Mouse (Mus musculus) MEL-GATA-1-ER (cell line): Measurements from ENCODE around the gene Clba1.
A peak's percentile ranks its signal among the peaks of the same experiment; 100 is the strongest.

Experiments used
- DNase-seq: peaks from one replicate; pipeline ENCODE4 v3.0.0-alpha.2; 2012; ENCODE audit warnings: low read depth; ENCODE audit errors: extremely low read depth

Gene Clba1

DNA sequence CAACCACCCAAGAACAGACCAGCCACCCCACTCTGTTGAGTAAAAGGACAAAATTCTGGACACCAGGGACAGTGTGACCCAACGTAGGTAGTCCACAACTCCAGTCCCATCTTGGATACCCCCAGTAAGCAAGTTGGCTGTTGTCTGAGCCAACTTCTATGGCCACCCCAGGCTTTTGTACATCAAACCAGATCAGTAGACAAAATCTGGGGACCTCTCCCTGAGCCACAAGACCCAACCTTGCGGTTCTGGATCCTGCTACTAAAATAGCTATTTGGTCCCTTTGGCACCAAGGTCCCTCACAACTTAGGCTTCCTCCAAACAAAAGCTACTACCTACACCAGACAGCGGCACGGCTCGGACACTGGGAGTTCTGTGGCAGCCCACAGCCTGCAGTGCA is 13.7 kb upstream of the Clba1 start:
- DNase-seq: no peak

DNA sequence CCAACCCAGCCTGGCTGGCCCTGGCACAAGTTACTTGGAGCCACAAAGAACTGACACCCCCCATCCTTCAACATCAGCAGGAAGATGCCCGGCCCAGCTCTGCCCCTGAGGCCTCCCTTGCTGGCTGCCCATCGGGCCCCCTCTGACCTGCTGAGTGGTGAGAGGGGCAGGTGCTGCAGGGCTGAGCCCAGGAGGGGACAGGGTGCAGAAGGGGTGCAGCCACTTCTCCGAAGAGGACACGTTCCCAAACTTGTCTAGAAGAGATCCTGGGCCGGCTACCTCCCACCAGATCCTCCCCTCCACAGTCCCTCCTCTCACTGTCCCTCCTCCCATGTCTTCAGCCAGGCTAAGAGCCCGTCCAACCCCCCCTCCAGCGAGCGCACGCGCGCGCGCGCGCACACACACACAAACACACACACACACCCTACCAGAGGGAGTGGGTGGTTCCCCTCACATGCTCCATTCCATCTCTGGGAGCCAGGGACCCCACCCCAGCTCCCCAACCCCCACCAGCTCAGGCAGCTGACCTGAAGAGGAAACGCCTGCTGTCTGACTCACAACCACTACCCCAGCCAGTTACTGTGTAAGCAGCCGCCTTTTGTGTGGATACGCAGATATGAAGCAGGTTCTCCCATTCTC is 13.2 kb upstream of the Clba1 start:
- peak; percentile 63 for DNase-seq

DNA sequence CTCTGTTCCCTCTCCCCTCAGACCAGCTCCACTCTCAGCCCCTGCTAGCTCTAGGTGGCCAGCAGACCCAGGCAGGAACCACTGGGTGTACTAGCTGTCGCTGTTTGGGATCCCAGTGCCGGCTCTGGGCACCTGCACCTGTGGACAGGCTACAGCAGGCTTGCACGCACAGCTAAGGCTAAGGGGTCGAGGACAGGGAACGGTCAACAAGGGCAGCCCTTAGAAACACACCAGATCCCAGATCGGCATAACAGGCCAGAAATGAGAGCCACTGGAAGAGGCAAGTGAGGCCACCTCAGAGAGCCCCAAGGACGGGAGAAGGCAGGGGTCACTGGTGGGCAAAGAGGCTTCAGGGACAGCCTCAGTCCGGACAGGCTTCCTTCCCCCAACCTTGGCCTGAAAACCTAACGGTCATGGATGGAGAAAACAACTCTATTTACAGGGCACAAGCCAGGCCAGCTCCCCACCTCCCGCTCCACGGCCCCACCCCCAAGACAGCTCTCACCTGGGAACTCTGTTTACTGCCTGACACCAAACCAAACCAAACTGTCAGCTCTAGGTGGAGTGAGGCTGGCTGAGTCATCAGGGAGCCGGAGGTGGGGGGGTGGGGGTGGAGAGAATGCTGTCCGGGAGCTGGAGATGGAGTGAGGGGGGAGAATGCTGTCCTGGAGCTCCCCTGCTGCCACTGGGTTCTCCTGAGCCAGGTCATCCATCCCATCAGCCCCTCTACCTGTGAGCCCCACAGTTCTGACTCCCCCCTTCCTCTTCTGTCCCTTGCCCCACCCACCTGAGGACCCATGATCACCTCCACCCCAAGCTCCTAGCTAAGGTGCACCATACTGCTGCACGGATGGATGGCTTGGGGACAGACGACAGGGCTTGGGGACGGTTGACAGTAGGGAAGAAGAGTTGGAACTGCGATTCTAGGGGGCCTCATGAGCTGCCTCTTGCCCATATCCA is 11.9 kb upstream of the Clba1 start:
- DNase-seq: no peak

DNA sequence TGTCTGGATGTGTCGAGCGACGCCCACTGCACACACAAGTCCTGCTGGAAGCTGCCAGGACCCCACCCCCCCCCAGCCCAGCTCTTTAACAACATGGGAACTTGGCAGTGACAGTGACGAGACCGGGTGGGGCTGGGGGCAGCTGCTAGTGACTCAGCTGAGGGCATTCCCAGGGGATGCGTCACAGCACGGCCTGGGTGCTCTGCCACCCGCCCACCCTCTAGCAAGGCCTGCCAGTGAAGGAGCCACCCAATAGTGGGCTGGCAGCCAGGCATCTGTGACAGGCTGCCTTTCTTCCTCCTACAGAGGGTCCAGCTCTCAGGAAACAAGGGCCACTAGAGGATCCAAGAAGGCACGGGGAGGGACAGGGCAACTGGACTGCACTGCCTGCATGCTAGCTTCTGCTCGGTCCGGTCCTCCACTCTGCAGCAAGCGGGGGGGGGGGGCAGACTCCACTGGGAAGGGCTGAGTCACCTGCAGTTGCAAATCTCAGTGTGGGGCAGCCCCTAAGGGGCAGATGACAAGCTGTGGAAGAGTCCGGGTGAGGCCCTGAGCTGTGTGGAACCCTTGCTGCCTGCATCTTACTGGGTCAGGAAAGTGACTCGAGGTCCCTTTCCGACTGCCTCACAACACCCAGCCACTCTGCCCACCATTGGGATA is 10.9 kb upstream of the Clba1 start:
- no peak for DNase-seq

DNA sequence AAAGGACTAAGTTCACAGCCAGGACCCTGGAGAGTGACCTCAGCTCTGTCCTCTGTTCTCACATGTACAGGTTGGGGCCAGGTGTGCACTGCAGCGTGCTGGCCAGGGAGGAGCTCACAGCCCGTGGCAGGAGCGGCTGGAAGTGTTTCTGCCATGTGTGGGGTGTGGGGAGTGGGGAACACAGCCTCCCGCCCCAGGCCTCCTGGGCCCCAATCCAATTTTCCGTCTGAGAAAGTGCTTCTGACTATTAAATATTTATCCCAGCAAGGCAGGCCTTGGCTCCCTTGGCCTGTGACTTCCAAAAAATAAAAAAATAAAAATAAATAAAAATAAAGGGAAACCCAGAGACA is 10.4 kb upstream of the Clba1 start:
- no peak for DNase-seq

DNA sequence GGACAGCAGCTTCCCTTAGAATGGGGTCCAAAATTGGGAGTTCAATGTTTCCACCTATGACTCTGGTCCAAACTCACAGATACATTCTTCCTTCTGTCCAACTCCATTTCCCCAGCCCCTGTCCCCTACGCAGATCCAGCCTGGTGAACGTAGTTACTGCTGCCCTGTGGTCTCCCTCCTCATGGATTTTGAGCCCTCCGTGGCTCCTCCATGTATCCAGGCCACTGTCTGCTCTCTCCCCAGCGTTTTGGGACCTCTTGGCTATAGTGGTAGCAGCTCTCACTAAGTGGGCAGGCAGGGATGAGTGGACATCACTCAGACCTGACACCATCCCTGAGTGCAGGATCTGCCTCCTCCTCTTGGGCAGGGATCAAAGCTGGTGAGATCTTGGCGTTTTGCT is 10.0 kb upstream of the Clba1 start:
- no peak for DNase-seq

DNA sequence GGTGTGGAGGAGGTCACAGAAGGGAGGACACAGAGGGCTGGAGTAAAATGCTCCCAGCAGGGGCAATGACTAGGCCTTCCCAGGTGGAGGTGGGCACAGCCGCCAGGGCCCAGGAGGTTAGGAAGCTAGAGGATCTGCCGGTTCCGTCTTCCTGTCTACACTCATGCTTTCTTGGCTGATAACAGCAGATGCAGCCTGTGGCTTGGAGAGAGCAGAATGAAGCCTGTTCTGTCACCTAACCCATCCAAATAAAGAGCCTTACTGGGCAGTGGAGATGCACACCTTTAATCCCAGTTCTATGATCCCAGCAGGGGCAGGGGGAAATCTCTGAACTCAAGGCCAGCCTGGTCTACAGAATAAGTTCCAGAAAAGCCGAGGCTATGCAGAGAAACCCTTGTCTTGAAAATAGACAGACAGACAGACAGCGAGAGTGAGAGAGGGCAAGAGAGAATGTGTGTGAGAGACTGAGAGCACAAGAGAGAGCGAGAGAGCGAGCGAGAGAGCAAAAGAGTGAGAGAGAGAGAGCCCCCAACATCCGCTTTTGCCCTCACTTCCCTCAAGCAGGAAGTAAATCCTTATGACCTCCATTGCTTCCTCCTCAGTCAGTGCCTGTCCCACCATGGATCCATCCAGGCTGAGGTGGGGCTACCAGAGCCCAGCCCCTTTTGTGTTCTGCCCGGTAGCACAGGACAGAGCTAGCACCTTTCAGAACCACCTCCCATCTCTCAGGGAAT is 9.3 kb upstream of the Clba1 start:
- no peak for DNase-seq

DNA sequence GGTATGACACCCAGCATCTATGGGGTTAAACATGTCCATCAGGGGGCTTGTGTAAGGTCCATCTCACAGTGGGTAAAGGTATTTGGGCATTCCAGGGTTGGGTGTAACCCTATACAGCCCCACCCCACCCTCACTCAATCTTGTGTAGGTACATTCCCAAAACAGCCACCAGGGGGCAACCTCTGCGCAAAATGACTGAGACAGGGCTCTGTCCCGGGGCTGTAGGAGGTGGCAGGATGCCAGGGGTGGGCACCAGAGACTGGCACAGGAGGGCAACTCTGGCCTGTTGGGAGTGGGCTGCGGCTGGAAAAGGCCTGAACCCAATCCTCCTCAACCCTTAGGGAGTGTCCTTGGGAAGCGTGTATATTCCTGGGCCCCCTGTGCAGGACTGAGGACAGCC is 8.3 kb upstream of the Clba1 start:
- peak; percentile 67 for DNase-seq

DNA sequence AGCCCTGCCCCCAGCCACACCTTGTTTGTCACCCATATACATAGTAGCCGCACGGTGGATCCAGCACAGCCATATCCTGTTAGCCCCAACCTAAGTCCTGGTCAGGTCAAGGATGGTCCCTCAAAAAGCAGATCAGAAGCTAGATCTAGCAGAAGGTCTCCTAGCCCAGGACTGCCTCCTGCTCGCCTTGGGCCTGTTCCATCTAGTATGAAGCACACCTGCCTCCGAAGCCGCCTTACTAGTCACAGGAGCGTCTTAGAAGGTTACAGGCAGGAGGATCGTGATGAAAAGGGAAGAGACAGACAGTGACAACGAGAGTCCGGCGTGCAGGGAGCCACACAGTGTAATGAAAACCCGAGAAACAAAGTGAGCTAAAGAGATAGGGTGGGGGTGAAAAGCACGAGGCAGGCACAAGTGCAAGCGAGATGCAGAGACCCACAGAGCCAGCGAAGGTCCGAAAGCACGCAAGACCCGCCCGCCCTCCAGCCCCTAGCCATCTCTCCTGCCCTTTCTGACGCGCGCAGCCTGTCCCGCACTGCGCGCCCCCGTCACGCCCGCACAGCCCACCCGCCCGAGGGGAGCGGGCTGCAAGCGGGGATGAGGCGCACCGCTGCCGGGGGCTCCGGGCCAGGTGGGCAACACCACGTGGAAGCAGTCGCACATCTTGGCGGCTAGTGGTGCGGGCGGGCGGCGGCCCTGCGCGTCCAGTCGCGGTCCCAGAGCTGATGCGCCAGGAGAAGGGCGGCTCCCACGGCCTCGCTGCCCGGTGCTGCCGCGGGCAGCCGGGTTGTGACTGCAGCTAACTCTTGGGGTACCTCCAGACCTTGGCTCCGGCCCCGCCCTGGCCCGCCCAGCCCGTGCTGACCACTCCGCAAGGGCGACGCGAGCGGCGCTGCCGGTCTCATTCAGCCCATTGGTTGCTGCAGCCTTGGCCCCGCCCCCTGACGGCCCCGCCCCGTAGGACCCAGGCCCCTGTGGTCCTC is 6.6 kb upstream of the Clba1 start, which contains the start of gene Ahnak2:
Gene Ahnak2, minus strand, starts transcription at position 794 of the 983 bp plus-strand sequence.
- no peak for DNase-seq

DNA sequence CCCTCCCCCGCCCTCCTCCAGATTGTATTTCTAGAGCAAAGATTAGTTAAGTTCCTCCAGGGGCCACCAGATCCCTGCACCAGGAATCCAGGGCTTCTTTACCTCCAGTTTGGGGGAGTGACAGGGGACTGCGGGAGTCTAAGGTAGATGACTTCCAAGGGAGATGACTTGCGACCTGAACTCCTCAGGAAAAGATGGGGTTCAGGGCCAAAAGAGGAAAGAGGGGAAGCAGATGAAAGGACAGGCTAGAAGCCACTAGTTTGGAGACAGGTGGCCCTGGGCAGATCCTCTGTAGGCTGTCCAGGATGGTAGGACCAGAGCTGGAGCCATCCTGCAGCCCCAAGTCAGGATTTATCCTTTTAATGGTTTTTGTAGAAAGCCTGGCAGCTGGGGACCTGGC is 5.8 kb upstream of the Clba1 start:
- no peak for DNase-seq

DNA sequence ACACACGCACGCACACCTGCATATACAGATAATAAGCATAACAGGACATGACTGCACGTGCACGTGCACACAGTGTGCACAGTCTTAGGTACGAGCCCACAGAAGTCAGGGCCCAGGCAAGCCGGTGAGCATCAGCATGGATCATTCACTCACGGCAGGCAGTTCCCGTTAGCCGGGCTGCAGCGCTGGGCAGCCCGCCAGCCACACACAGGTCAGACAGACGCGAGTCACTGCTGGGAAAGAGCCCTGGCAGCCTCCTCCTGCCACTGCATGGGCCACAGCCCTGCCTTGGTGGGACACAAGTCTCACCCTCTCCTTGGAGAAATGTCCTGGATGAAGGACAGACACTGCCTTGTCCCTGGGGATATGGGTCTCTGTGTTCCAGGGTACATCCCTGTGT is 4.7 kb upstream of the Clba1 start:
- DNase-seq: no peak

DNA sequence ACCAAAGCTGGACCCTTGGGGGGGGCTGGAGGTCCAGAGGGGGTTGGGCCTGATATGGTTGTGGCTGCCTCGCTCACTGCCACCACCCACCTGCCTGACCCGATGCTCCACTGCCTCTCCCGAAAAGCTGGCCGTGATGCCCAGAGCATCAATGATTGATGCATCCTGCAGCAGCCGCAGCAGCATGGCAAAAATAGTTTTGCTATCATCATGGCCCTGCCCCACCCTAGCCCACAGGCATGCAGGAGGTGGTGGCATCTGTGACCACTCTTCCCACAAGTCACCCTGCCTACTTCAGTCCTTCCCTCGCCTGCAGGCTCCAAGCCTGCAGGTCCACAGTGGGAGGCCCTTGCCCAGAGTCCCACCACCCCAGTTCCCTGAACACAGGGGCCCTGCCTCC is 2.7 kb upstream of the Clba1 start:
- no peak for DNase-seq

DNA sequence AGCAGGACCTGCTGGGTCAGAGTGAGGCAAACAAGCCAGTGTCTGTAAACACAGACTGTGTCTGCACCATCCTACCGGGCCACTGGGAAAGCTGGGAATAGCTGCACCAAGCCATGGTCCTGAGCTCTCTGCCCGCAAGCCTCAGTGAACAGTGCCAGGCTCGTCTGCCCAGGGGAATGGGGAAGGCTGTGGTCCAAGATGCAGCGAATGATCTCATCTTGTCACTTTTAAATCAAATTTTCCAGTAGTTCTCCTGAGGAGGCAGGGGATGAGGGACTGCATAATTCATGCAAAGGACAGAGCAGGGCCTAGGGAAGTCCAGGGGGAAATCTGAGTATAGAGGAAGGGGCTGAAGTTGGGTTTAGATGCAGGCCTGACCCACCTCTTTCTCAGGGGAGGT is 941 bp upstream of the Clba1 start:
- DNase-seq: no peak

DNA sequence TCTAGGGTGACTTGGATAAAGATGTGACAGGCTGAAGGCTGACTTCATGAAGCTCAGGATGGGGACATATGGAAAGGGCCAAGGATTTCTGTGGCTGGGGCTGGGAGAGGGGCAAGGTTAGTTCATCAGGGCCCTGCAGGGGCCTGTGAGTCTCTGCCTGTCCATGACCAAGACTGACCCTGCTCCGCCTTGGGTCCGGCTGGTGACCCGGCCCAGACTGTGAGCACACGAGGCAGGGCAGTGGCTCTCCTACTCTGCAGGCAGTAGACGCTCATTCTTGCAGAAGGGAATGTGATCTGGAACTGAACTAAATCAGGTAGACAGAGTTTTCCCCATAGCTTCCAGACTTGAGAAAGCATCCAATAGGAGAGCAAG is 538 bp upstream of the Clba1 start:
- no peak for DNase-seq

DNA sequence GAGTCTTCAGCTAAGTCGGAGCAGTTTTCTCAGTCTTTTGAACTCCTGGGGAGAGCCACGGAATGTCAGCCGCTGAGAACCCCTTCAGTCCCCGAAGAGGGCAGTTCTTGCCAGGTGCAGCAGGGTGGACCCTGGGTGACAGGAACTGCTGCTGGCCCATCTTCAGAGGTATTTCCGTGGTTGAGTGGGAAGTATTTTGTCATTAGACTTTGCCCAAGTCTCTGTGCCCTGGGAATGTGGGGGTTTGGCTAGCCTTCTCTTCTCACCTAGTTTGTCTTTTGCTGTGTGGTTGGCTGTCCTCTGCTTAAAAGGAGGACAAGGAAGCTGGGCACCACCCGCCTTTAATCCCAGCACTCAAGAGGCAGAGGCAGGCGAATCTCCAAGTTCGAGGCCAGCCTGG is 904 bp downstream of the Clba1 start:
- no peak for DNase-seq

DNA sequence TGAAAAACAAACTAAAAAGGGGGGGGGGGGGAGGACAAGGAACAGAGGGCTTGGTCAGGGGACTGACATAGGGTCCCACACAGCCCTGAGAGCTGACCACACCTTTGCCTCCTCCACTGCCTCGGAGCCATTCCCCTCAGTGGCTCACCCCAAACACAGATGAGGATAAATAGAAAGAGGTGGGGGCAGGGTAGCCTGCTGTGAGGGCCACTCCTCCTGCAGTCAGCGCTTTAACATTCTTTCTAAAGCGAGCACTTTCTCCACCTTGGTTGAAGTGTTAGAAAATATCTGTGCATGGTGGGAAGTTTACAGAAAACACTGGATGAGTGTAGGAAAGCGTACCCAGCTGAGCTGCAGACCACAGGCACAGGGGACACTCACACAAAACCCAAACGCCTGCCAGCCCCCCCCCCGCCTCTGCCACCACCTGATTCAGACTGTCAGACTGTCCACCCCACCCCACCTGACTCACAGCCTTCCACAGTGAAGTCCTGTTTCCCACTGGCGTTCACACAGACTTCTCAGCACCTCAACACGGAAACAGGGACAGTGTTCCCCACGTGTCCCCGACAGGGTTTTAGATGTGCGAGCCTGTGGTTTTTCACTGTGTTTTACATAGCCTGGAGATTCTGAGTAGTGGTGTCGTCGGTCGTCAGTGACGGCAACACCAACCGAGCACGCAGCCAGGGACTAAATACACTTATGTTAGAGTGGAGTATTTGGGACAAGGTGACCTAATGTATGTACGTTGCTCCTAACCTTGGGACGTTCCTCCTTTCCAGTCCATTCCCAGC is 1.6 kb downstream of the Clba1 start:
- no peak for DNase-seq

DNA sequence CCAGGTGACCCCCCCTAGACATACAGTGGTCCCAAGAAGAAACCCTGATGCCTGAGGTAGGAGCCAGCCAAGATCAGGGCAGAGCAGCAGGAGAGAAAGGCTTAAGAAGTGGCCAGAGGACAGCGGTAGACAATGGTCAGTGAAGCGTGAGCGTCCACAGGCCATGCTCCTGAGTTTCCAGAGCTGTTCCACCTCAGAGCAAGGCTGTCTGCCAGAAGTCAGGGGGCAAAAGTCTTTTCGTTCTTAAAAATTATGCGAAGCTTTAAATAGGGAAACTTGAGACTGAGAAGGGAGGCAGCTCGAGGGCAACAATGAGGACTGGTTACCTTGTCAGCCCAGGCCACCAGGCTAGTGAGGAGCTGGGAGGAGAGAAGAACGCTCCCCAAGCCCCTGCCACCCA is 4.6 kb downstream of the Clba1 start:
- DNase-seq: no peak

DNA sequence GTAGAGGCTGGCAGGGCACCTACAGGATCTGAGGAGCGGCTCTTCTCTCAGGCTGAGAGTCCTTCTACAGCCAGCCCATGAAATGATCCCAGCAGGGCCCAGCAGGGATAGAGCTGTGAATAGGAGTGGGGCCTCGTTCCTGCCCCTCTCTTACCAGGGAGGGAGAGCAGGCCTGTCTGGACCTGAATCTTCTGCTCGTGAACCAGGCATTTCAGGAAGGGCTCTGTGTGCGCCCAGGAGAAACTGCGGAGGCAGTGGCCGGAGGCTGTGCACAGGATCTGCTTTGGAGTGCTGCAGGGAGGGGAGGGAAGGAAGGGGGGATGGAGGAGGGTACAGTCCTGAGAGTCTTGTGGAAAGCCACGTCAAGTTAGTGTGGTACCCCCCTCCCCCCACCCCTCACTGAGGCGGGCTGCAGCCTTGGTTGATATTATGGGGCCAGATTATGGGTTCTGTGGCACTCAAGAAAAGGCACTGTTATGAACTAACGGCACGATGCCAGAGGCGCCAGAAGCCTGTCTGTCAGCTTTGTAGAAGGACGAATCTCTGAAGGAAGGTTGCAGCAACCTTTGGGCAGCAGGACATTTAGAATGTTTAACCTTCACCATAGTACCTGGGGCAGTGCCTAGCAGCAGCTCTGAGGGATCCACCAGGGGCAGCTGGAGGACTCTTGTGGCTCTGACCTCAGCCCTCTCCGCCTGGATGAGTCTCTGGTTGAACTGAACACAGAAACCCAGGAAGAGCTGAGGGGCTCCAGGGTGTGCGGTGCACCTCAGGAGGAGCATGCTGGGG is 6.1 kb downstream of the Clba1 start:
- DNase-seq: no peak

DNA sequence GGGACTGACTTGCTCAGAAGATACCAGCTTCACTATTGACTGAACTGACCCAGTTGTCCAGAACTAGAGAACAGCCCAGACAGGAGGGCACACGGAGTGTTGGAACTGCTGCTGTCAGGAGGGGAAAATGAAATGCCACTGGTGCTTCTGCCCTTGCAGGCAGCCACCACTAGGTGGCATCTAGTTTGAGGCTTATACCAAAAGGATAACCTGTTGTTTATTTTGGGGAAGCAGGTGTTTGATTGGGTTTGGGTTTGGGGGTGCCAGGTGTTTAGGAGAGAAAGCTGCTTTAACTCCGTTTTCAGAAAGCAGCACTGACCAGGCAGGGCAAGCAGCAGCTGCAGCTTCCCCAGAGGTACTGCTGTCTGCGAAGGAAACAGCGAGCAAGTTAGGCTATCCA is 7.6 kb downstream of the Clba1 start:
- DNase-seq: no peak
